Mouse (Mus musculus): ENCODE measurements at regions not wholly inside any gene's neighbourhood (a gene's known extent, or its start where the extent isn't known, plus 50 kb on each side); places are given as distances from the start of the nearest gene placed in this dataset.
A peak's percentile ranks its signal among the peaks of the same experiment; 100 is the strongest.
"Not testable (repeated sequence)": the region's sequence is repeated elsewhere in the genome, so short reads cannot be mapped to it uniquely, and the experiment has no call there.

- no peak for DNase-seq
Measured at GRCm38 (mm10) chr3:39784901-39785300, 746.2 kb upstream of the Intu start.

- no peak for DNase-seq
Measured at GRCm38 (mm10) chr3:39809586-39809985, 721.5 kb upstream of the Intu start.

DNA sequence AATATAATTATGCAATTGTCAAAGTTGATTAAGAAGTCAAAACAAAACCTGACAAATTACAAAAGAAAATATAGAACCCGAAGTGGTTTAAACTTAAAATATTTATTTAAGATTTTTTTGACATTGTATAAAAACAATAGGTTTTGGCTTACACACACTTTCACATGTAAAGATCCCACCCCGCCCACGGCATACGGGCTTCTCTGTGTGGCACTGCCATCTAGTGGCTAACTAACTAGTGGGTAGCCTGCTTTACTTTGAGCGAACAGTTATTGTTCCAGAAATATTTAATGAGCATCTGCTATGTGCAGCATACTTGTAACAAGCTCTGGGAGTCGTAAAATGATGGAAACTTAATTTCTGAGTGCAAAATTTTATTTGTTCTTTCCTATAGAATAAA, 716.3 kb upstream of the Intu start:
- DNase-seq: peak; percentile 55

GRCm38 (mm10) chr3:39830488-39831056, 700.5 kb upstream of the Intu start:
- no peak for DNase-seq

- DNase-seq: no peak
Measured at GRCm38 (mm10) chr3:39838377-39839145, 692.5 kb upstream of the Intu start.

DNA sequence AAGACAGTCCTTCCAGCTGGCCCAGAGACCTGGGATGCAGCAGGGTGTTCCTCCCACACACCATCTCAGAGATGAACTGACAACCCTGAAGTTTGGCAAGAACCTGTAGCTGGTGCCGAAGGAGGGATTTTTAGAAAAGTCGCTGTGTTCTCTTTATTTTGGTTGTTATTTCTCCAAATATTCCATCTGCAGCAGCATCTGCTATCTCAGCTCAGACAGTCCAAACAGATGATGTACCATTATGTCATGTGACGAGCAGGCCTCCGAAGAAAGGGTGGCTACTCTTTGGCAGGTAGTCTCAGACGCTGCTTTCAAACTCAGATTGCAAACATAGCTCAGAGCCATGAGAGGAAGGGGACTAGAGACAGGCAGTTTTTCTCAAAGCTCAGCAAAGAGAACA, 690.1 kb upstream of the Intu start:
- DNase-seq: no peak

DNA sequence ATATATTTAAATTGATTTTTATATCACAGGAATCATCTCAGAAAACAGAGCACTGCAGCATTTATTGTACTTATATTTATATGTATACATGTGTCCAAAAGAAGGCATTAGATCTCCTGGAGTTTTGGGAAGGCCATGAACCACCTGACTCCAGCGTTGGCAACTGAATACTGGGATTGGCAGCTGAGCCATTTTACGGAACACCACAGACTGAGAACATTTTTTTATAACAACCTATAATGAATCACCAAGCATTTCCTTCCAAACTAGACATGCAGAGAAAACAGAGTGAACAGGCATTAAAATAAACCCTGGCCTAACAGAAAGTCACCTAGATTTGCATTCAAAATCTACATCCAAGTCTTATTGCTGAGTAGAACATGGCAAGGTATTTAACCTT, 686.0 kb upstream of the Intu start:
- DNase-seq: no peak

DNA sequence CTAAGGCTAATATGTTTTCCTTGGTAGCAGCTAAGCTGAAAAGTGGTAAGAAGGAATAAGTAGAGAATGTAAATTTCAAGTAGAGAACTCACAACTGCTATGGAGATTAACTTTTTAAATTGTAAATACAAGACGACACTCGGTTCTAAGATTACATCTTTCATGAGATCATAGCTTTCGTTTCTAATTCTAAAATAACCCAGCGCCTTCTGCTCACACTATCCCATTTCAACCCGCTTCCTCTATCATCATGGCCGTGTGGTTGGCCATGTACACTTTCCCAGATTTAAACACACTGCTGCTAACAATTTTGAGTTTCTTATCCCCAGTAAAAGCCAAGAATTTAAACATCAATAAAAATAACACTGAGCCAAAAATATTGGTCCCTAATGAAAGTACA, 682.3 kb upstream of the Intu start:
- no peak for DNase-seq

DNA sequence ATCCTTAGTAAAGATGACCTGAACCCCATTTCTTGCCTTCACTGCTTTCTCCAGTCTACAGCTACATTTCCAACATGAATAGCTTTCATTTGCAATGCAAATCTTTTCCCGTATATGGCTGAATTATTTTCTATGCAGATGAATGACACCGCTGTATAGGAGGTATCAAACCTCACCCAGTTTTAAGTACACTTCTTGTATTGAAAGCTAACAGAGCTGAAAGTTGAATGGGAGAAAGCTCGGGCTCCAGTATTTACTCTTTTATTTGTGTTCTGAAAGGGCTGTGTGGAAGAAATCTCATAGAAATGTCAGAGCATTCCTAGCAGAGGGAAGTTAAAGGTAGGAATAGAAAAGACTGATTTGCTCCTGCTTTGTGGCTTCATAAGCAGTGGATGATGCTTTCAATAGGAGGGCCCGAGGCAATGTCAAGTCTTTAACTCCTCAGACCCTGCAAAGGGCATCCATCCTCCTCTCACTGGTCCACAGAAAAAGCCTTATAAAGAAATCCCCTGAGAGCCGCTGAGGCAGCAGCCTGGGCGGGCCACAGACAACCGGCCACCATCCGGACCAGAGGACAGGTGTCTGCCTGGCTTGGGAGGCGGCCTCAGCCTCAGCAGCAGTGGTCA, 673.8 kb upstream of the Intu start:
- DNase-seq: no peak

GRCm38 (mm10) chr3:39876046-39876445, 655.0 kb upstream of the Intu start:
- DNase-seq: not testable (repeated sequence)

GRCm38 (mm10) chr3:39884370-39884769, 646.7 kb upstream of the Intu start:
- DNase-seq: no peak

GRCm38 (mm10) chr3:39888376-39888775, 642.7 kb upstream of the Intu start:
- DNase-seq: no peak

- no peak for DNase-seq
Measured at GRCm38 (mm10) chr3:39889222-39889621, 641.9 kb upstream of the Intu start.

DNA sequence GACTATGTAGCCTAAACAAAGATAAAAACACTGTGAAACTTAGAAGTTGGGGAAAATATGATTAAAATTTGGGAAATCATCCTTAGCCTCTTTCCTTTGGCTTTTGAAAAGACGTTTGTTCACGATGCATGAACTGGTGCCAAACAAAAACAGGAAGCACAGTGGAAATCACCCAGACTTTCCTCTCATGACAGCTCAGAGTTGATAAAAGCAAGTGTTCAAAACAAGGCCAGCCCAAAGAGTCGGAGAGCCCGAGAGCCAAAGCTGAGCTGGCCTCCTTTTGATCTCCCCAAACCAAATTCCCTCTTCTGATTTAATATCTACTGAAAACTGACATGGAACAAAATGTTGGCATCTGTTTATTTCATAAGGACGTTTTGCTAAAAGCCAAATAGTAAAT, 632.1 kb upstream of the Intu start:
- DNase-seq: no peak

- no peak for DNase-seq
Measured at GRCm38 (mm10) chr3:39900207-39900606, 630.9 kb upstream of the Intu start.

GRCm38 (mm10) chr3:39904377-39904776, 626.7 kb upstream of the Intu start:
- DNase-seq: no peak

- DNase-seq: no peak
Measured at GRCm38 (mm10) chr3:39908676-39909362, 622.3 kb upstream of the Intu start.

DNA sequence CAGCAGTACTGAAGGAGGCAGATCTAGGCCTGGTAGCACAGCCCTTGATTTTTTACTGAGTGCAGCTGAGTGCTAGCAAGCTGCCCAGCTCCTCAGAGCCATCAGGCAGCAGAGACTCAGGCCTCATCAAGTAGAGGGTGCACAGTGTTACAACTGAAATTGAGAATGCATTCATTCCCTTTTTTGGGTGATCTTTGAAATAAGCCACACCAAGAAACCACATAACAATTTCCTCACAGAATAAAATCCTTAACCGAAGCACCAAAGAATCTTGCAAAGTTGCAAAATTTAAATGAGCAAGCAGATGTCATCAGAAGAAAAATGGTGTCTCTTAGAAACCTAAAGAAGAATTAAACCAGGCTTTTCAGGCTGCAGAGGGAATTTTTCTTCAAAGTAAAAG, 621.4 kb upstream of the Intu start:
- DNase-seq: no peak

DNA sequence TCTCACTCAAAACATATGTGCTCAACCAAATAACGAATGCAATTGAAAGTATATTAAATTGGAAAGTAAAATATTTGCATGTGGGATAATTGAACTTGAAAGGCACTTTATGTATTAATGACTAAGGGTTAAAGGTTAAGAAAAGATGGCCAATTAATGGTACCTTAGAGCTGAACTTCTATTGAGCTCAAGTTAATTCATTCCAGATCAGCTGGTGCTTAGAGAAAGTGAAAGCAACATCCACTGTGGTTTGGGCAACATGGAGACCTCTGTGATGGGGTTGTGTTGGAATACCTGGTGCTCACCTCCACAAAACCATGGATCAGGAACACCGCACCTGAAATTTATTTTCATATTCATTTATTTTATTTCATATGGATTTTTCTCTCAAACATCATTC, 612.5 kb upstream of the Intu start:
- DNase-seq: no peak

DNA sequence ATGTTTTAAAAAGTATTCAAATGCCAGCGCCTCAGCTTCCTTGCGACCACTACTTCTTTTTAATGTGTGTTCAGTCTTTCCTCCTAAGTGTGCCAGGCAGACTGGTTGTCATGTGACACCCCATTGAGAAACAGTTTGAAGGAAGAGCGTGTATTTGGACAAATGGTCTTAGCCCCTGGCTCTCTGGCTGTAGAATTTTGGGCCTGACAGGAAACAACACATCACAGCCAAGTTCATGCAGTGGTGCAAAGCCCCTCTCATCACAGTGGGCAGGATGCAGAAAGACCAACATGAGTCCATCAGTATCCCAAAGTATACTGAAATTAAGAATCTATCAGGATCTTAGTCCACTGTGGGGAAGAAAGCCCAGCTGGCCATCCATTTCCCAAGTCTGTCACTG, 605.6 kb upstream of the Intu start:
- DNase-seq: no peak

DNA sequence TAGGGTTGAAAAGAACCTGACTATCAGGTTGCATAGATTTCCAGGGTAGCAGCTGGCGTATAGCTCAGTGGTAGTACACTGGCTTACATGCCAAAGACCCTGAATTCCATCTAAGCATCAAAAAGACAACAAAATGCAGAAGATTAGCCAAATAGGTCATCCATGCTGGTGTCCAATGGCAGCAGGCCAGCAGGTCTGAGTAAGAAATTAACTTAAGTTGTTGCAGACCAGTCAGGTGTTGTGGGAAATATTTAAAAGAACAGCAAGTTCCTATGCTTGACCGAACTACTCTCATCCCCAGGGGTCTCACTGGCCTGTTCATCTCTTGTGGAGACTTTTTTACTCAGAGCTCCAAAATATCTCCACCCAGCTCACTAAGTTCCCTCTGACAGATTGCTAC, 602.7 kb upstream of the Intu start:
- DNase-seq: no peak

DNA sequence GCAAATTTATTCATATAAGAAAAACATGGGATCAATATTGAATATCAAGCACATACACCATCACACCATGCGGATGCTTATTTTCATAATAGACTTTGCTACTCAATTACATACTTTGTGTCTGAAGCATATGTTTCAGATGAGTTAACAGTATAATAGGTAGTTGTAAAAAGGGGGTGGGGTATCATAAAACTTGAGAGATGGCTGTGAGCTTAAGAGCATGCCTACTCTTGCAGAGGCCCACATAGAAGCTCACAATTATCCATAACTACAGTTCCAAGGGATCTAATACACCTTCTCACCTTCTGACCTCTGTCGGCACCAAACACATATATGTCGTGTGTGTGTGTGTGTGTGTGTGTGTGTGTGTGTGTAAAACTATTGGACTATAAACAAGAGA, 597.7 kb upstream of the Intu start:
- DNase-seq: no peak

DNA sequence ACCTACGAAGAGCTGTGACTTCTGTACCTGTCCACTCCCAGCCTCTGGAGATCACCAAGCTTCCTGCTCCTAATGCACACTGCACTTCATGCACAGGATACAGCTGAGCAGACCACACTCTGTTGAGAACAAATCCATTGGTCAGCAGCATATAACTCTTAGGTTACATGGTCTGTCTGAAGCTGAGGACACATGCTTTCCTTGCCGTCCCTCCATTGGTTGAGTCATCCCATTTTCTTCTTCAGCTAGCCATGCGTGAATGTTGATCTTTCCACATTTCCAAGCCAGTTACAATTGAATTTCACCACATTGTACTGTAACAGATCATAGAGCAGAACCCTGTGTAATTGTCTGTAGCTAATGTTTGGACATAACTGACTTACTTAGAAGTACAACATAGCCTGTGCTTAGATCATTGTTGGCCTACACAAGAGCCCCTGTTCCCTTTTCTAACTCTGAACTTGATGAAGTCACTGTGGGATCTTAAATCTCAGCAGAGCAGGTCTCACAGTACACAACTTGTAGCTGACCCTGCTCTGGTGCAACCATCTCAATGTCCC, 593.3 kb upstream of the Intu start:
- DNase-seq: no peak
